Mouse (Mus musculus): Measurements from ENCODE around the gene Grb10.

Grb10 gene

GRCm38 (mm10) chr11:12034371-12034770 is 4.1 kb downstream of the Grb10 start:
- DNase-seq (ENCODE audit: low read depth in 1 of 2, low spot score in 2 of 2), result no peak

- no peak for DNase-seq (ENCODE audit: low read depth in 1 of 2, low spot score in 2 of 2)
These were observed 5.7 kb downstream of the Grb10 start for GRCm38 (mm10) chr11:12032831-12033230.

- no peak for DNase-seq (ENCODE audit: low read depth in 1 of 2, low spot score in 2 of 2)
These were observed 11.8 kb downstream of the Grb10 start for GRCm38 (mm10) chr11:12026638-12027037.

GRCm38 (mm10) chr11:12025756-12026593 is 12.5 kb downstream of the Grb10 start:
- DNase-seq (ENCODE audit: low read depth in 1 of 2, low spot score in 2 of 2), result no peak

GRCm38 (mm10) chr11:12025392-12025755 is 13.1 kb downstream of the Grb10 start:
- no peak for DNase-seq (ENCODE audit: low read depth in 1 of 2, low spot score in 2 of 2)

GRCm38 (mm10) chr11:12023051-12023450 is 15.4 kb downstream of the Grb10 start:
- DNase-seq (ENCODE audit: low read depth in 1 of 2, low spot score in 2 of 2), result no peak

GRCm38 (mm10) chr11:12019651-12020050 is 18.8 kb downstream of the Grb10 start:
- no peak for DNase-seq (ENCODE audit: low read depth in 1 of 2, low spot score in 2 of 2)

- no peak for DNase-seq (ENCODE audit: low read depth in 1 of 2, low spot score in 2 of 2)
These were observed 19.9 kb downstream of the Grb10 start for GRCm38 (mm10) chr11:12018604-12019003.

GRCm38 (mm10) chr11:12010084-12010483 is 28.4 kb downstream of the Grb10 start:
- DNase-seq (ENCODE audit: low read depth in 1 of 2, low spot score in 2 of 2), result no peak

- DNase-seq (ENCODE audit: low read depth in 1 of 2, low spot score in 2 of 2), result no peak
These were observed 38.1 kb downstream of the Grb10 start for GRCm38 (mm10) chr11:12000293-12000910.

- no peak for DNase-seq (ENCODE audit: low read depth in 1 of 2, low spot score in 2 of 2)
These were observed 39.6 kb downstream of the Grb10 start for GRCm38 (mm10) chr11:11998881-11999280.

GRCm38 (mm10) chr11:11997045-11997444 is 41.4 kb downstream of the Grb10 start:
- DNase-seq (ENCODE audit: low read depth in 1 of 2, low spot score in 2 of 2), result no peak

GRCm38 (mm10) chr11:11995371-11995770 is 43.1 kb downstream of the Grb10 start:
- DNase-seq (ENCODE audit: low read depth in 1 of 2, low spot score in 2 of 2), result no peak

- DNase-seq (ENCODE audit: low read depth in 1 of 2, low spot score in 2 of 2), result no peak
These were observed 44.7 kb downstream of the Grb10 start for GRCm38 (mm10) chr11:11993807-11994206.

GRCm38 (mm10) chr11:11993183-11993582 is 45.3 kb downstream of the Grb10 start:
- no peak for DNase-seq (ENCODE audit: low read depth in 1 of 2, low spot score in 2 of 2)

GRCm38 (mm10) chr11:11989850-11990249 is 48.6 kb downstream of the Grb10 start:
- no peak for DNase-seq (ENCODE audit: low read depth in 1 of 2, low spot score in 2 of 2)

- no peak for DNase-seq (ENCODE audit: low read depth in 1 of 2, low spot score in 2 of 2)
These were observed 51.2 kb downstream of the Grb10 start for GRCm38 (mm10) chr11:11987233-11987632.

- DNase-seq (ENCODE audit: low read depth in 1 of 2, low spot score in 2 of 2), result no peak
These were observed 59.8 kb downstream of the Grb10 start for GRCm38 (mm10) chr11:11978611-11979197.

GRCm38 (mm10) chr11:11974591-11975255 is 63.8 kb downstream of the Grb10 start:
- DNase-seq (ENCODE audit: low read depth in 1 of 2, low spot score in 2 of 2), result no peak

- no peak for DNase-seq (ENCODE audit: low read depth in 1 of 2, low spot score in 2 of 2)
These were observed 65.0 kb downstream of the Grb10 start for GRCm38 (mm10) chr11:11973366-11974014.

- DNase-seq (ENCODE audit: low read depth in 1 of 2, low spot score in 2 of 2), result no peak
These were observed 65.9 kb downstream of the Grb10 start for GRCm38 (mm10) chr11:11972401-11973110.

Data from monocyte, adult 2 months (primary cell).